Mouse (Mus musculus) adrenal gland, postnatal 36 days (tissue): Measurements from ENCODE around the gene Rbms3. TPM values are rescaled to one million over a fixed set of nuclear protein-coding genes. Genes with fewer than 3 reads are reported as not detected.

ENCODE experiments used
- DNase-seq, 2 experiments: peaks; one replicate each; pipeline ENCODE4 v3.0.0; 2021; ENCODE audit warnings: mixed read lengths in 1 of 2
- total RNA-seq, 2 experiments: library from RNA; stranded (reverse); gene quantifications; 2 replicates each; pipeline ENCODE4 v1.2.3; 2021

Rbms3 gene
- total RNA-seq, 2 experiments from 2014 or later = 24.3 to 34.3 TPM

DNA sequence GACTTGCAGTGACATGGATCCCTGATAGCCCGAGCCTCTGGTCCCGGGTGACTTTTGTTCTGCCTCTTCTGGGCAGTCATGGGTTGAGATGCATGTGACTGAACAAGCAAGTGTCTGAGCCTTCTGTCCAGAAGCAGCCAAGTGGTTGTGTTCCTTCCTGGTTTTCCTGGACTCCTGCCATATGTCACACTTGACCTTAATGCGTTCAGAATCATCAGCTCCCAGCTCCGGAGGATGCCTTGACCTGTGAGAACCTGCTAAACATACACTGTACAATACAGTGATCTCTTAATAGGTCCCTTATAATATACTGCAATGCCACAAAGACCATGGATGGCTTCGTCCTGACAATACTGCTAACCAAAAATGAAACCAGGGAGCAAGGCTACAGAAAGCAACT lies 798.3 kb downstream of the Rbms3 start:
- DNase-seq = no peak

DNA sequence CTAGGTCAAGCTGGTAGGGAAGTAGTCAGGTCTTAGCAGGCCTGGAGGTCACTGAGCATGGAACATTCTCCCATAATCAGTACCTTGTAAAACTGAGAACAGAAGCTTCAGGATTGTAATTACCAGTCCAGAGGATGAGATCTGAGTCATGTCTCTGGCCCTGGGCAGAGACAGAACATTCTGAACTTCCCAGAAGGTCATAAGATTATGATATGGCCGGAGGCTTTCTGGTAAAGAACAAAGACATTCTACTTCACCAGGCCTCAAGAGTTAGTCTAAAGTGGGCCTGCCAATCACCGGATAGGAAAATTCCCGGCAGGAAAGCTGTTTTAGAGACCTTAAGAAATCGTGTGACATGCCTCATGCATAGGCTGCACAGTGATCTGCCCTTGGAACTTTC lies 799.8 kb downstream of the Rbms3 start:
- peak in 1 of 2 experiments; percentile 42 for DNase-seq

DNA sequence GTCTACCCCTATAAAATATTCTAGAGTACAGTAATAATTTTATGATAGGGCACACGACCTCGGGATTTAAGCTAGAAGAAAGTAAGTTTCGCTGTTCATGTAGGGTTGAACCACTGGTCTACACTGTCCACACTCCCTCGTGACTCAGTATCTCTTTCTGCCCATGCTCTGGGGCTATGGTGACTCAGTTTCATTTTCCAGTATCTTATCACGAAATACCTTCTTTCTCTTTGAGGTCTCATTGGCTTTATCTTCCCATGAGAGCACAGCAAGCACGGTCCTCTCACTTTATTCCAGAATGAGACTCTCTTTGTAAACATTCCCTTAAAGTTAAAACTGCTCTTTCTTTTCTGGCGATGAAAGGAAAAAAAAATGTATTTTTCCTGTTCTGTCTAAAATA lies 808.1 kb downstream of the Rbms3 start:
- no peak for DNase-seq

DNA sequence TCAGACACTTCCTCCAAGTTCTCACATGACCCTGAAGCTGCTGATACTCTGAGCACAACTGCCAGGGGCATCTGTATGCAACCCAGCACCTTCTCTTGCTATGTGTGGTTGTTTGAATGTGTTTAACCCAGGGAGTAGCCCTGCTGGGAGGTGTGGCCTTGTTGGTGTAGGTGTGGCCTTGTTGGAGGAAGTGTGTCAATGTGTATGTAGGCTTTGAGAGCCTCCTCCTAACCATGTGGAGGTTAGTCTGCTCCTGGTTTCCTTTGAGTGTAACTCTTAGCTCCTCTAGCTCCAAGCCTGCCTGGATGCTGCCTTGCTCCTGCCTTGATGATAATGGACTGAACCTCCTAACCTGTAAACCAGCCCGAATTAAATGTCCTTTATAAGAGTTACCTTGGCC lies 812.5 kb downstream of the Rbms3 start:
- no peak for DNase-seq

DNA sequence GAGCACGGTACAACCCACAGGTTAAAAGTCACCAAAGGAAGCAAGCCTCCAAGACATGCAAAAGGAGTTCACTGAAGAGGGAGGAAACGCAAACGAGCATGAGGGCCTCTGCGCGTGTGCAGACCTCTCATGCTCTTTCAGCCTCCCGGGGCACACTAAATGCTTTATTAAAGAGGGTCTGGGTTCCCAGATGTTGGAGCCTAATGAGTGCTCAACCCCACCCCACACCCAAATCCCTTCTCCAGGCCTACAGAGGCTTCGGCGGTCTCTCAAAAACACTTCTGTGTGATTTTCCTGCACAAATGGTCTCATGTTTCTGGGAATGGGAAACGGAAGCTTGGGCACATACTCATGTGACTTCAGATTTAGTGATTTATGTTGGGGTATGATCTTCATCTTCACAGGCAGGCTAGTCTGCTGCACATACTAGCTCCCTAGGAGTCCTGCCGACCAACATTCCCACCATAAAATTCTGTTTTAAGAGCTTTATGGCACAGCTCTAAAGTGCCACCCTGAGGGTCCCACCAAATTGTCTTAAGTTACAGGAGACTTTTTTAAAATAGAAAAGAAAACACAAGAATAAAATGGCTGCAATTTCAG lies 815.1 kb downstream of the Rbms3 start:
- DNase-seq = no peak

DNA sequence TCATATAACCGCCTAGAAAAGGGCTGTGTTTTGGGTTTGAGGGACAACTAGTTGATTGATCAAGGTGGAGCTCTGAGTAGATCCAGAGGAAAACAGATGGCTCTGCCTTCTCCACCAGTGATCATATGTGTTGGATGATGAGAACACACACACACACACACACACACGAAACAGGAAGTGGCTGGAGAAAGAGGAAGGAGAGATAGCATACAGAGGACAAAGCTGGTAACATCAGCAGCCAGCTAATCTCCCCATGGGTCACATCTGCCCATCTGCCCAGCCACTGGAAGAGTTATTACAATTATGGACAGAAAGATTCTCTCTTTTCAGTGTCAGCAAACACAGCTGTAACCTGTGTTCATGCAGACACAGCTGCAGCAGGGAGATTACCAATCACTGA lies 816.3 kb downstream of the Rbms3 start:
- no peak for DNase-seq

DNA sequence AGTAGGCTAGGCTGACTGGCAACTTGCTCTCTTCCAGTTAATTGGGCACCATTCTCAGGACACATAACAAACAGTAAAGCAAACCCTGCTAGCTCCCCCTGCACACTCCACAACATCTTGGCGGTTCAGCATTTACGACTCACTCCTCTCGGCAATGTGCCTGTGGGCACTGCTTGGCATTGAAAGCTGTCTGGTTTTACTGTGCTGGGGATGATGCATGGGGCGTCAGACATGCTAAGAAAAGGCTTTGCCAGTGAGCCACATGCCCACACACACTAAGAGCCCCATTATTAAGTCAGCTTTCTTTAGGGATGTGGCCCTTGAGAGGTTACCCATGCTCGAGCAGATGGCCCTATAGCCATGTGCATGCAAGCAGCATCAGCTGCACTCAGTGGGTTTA lies 820.5 kb downstream of the Rbms3 start:
- DNase-seq = no peak

DNA sequence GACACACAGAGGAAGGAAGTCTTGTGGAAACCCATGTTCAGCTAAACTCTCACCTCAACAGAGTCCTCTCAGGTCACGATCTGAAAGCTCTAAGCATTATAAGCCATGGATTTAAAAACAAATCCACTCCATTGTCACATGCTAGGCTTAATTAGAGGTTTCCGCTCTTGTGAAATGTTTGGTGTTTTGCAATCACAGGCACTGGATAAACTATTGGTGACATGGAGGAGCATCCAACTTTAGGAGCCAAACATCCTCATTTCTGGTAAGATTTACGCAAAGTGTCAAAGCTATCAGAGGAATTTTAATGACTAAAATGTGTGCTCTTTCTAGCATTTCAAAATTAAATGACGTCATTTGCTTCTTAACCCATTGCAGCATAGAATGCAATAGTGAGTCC lies 821.3 kb downstream of the Rbms3 start:
- DNase-seq = no peak

DNA sequence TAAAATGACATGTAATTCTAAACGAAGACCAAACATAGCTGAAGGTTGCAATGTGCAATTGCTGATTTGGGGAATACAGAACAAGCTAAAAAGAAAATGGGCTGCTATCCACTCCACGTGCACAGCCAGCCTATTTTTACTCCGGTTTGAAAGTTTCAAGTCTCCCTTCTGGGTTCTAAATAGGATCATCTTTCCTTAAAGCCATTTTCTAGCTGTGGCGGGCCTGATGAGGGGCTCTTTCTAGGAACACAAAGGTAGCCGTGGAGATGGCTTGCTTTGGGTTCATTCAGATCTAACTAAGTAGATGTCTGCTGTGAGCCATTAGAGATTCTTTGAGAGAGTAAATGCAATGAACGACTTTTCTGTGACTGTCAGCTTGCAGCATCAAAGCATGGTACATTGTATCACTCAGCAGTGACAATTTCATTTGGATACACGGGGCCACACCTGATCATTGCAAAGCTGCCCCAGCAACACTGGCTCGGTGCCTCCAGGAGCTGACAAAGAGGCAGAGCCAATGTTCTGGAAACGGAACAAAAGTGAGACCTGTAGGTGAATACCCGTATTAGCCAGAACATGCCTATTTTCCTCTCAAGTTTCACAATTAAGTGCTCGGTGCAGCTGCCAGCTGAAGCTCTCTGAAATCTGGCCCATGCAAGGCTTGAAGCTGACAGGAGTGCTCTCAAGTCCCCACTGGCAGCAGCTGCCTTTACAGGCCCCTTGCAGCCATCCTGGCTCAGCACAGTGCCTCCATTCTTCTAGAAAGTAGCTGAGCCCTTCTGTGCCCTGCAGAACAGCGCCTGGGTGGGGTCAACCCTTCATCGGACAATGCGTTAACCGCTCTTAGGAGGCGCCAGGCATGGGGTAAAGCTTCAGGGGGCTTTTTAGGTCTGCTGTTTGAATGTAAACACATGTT lies 822.3 kb downstream of the Rbms3 start:
- peak in 1 of 2 experiments; percentile 4 for DNase-seq

DNA sequence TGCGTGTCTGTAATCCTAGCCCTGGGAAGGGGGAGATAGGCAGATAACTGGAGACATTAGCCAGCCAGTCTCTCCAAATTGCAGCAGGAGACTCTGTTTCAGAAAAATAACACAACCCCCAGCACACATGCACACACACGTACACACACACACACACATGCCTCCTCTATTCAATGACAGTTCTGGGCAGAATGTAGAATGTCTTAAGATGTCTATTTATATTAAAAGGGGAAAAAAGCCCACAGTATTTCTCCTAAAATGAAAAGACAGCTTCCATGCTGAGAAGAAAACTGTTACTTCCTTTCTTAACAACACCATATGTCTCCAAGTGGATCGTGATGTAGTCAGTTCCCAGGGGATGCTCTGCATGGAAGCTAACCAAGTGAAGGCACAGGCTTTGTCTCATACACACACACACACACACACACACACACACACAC lies 826.4 kb downstream of the Rbms3 start:
- DNase-seq = no peak

DNA sequence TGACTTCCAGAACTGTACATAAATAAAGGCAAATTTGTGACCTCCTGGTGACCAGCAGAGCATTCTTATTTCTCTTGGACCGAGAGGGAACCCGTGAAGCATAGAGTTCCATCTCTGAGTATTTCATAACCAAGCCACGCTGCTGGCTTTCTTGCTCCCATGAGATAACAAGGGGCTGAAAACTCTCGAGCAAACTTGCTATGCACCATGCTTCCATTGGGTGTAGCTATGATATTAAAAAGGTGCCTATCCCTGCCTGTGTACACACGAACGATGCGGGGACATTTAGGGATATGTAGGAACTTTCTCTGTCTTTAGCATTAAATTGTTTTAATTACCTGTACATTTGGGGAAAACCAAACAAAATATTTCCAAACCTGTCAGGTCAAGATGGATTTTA lies 827.1 kb downstream of the Rbms3 start:
- DNase-seq = peak; percentile 4 to 14

DNA sequence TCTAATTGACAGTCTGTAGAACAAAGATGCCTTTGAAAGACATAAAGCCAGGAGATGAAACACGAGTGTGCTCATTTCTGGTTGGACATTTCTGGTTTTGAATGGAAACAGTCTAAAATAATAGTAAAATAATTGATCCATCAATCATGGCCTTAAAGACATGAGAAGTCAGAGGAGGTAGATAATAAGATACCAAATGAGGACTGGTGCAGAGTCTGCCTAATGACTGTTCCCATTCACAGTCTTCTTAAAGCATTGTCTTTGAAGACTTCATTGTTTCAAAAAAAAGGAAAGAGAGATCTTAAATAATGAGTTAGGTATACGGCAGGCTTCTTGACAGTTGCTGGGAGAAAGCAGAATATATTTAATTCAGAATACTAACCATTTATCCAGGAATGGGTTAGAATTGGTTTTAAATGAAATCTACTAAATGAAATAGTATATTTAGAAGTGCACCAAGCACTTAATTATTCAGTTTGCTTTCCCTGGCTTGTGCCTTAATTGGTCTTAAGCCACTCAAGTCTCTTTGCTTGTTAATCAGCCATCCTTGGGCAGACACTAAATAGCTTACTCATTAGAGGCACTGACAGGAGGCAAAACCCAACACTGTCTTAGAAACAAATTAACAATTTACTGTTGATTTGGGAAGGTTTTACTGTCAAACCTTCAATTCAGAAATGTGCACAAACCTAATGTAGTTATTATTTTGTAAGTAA lies 834.3 kb downstream of the Rbms3 start:
- no peak for DNase-seq

DNA sequence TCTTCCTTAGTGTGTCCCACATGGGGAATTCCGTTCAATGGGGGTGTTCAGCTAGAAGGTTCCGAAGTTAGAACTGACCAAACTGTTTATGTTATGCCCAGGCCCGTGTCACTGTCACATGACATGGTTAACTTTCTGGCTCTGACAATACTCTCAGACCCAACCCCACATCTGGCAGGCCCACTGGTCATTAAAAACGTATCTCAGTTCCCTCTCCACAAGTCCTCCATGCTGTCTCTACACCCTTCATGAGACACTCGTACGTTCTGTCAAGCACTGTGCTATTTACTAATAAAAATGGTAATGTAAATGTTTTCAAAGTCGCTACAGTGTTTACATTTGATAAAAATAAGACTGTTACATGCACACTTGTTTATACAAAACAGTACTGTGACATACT lies 837.9 kb downstream of the Rbms3 start:
- DNase-seq = no peak

DNA sequence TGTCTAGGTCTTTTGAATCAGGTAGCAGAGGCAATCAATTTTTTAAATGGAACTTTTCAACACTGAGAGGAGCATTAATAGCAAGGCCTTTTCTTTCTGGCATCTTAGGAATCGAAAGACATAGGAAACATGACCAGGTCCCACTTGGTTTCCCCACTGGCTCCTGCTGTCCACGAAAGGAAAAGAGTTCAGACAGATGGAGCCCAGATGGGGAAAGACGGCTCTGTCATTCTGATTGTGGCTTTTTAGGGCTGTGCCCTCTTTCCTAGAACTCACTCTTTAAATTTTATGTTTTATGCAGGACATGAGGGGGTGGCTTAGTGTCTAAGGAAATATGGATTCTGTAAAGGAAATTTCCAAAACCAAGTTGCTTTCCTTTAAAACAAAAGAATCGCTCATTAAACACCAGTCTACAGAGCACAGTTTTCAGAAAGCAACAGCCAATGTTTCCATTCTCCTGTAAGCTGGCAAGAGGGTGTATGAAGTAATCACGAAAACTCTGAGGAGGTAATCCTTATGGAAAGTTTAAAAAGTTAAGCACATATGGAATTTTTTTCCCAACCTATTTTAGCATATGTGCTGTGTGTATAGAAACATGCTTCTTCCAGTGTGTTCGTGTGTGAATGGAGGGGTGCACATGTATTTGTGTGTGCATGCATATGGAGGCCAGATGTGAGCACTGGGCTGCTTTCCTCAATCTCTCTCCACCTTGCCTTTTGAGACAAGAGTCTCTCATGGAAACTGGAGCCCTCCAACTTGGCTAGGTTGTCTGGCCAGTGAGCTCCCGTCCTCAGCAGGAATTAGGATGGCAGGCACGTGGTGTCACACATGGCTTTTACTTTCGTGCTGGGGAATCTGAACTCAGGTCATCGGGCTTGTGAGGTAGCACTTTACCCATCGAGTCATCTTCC lies 843.3 kb downstream of the Rbms3 start:
- DNase-seq = no peak

DNA sequence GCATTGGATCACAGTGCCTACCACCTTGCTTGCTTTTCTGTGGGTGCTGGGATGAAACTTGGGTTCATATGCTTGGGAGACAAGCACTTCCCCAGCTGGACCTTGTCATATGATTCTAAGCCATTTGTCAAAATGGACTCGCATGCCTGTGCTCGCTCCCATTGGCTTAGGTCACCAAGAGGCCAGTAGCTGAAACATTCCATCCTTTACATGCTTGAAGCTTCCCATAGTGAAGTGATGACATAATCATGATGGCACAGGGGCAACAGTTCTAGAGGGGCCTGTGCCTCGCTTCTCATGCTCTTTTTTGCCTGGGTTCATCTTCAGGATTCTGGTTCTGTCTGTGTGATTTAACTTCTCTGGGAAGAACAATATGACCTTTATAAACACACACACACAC lies 857.9 kb downstream of the Rbms3 start:
- DNase-seq = no peak

DNA sequence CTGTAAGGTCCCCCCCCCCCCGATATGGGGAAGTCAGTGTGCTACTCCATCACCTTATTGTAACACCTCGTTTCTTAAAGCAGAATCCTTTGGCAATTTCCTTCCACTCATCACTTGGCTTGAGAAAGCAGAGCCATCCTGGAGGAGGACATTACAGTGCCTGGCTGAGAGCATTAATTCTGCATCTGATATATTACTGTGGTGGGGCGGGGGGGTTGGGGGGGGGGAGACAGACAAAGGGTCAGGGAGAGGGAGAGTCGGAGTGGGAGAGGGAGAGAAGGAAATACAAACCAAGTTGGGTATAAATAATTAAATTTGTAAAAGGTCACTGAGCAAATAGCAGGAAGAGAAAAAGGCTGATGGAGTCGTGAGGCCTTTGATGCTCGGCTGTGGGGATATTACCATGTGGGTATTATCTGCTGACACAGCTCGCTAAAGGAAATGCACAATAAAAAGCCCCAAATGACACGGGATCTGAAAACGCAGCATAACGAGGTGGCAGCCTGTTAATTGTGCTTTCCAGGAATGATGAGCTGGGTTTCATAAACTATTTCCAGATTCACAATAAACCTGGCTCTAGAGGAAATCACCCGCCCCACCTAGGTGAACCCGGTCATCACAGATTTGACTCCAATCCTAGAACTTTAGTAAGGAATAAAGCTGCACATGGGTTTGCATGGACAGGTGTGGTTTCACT lies 860.2 kb downstream of the Rbms3 start:
- no peak for DNase-seq

DNA sequence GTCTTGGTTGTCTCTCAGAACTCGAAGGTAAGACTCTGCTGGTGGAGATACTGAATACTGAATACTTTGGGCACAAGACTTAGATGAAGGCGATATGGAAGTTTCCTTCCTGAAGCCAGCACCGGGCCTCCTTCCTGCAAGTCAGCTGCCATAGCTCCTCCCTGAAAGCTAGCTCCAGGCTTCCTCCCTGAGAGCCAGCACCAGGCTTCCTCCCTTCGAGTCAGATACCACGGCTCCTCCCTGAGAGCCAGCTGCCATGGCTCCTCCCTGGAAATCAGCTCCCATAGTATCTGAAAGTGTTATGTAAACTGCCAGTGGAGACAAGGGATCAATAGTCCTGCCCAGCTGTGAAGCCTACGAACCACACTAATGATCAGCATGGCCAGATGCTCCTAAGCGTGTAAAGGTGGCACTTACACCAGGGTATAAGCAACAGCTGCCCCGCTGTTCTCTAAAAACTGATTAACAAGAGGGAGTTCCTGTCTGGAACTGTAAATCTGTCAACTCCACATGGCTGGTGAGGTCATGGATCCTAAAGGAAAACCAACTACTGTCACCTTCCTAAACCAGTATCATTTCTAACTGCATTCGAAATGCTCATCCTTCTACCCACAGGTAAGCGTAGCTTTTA lies 867.2 kb downstream of the Rbms3 start:
- peak in 1 of 2 experiments; percentile 13 for DNase-seq

DNA sequence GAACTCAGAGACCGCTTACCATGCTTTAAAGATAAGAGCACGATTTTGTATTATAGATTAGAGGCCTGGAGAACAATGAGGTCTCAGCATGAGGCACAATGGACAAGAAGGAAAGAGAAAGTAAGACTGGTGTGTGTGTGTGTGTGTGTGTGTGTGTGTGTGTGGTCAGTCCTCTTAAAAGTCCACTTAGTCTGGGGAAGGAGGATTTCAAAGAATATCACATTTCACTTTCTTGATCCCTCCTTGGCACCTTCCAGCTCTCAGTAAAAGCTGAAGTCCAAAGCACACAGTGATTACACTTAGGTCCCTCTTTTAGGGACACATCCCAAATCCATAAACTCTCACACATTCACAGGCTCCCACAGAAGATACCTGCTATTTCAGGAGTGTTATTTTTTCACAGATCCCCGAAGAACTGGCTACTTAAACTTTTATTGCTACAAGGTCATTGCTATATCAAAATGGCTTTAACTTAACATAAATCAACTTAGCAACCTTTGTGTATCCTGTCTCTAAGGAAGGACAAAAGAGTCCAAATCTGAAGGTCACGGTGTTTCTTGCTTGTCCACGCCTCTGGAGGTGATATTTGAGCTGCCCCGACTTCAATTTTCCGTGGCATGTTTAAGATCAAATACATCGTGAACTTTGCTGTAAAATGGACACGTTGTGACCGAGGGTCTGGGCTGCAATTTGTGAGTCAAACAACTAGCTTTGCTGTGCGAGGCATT lies 880.7 kb downstream of the Rbms3 start:
- no peak for DNase-seq

DNA sequence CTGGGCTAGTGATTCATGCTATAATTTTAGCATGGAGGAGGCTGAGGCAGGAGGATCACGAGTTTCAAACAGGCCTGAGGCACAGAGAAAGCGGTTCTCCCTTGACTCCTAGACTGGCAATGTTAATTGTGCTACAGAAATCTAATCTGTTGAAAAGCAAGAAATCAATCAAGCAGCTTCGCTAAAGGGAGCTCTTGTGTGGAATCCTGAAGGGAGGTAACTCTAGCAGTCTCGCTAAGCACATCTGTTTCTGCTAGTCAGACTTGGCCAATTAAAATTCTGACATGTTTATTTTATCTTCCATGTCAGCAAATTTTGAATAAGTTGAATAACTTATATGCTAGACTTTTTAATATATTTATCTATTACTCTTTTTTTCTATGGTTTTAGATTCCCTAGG lies 881.4 kb downstream of the Rbms3 start:
- DNase-seq = no peak

DNA sequence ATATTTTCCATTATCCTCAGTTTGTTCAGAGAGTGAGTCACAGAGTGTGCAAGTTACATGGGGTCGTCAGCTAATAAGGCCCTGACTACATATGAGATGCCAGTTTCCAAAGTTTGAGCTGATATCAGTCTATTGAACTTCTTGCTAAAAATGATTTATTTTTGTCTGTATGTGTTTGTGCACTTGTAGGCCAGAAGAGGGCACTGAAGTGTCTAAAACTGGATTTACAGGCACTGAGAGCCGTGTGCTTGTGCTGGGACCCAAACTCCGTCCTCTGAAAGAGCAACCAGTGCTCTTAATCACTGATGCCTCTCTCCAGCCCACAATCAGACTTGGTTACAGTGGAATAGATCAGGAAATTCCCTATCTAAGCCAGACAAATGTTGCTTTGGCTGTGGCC lies 882.8 kb downstream of the Rbms3 start:
- DNase-seq = no peak
